Mouse (Mus musculus): ENCODE results near the gene Cerkl. TPM values are rescaled to one million over a fixed set of nuclear protein-coding genes. Genes with fewer than 3 reads are reported as not detected.

Cerkl gene
- polyA plus RNA-seq (2012; rRNA removed), result 0.04 and 0.13 TPM in 2 replicates

DNA sequence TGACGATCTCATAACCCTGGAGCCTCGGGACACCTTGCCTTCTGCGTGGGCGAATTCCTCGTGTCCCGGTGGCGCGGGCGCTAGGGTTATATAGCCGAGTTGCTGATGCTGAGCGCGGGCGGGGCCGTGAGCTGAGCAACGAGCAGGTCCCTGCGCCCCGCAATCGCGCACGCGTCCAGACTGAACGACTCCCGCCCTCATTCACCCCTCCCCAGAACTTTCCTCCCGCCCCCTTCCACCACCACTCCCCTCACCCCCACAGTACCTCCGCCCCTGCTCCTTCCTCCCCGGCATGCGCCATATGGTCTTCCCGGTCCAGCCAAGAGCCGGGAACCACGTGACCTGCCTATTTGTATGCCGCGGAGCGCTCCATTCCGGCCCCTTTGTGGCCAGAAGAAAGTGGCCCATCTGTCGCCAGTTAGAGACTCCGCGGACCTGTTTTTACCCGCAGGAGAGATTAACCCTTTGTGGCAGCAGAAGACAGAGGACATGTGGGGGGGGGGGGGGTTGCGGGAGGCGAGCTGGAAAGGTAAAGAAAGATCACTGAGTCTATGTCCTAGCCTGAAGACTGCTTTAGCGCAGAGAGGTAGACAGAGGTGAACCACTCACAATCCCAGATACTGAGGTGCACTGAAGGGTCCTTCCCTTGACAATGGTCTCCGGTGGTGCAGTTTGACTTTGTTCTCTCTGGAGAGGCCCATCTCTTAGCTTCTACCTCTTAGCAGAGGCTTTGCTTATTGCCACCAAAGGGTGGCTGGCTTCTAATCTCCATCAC, at the start of gene Cerkl, which contains the start of gene Neurod1:
Gene Cerkl, minus strand, starts transcription at position 211 of the 775 bp plus-strand sequence.
Gene Neurod1, minus strand, starts transcription at position 177 of the 775 bp plus-strand sequence.

Other genes starting within 250 kb of the Cerkl start
- gene Itga4, start 201.4 kb downstream of the Cerkl start, polyA plus RNA-seq (2012; rRNA removed), result 0.20 and 0.24 TPM in 2 replicates
- gene Neurod1, start within 50 bp of the Cerkl start, polyA plus RNA-seq (2012; rRNA removed), result 0.40 and 0.55 TPM in 2 replicates
- gene Itprid2, start 178.6 kb upstream of the Cerkl start, polyA plus RNA-seq (2012; rRNA removed), result 6.9 and 8.6 TPM in 2 replicates